Mouse (Mus musculus) bone marrow, adult 2 months (tissue): ENCODE results near the gene Ifitm3.

Source experiments
- CTCF ChIP-seq: fragments of 200-500 bp; IDR thresholded peaks from 2 replicates; pipeline ENCODE4 v1.5.1; 2011; ENCODE audit warnings: low read length, control low read depth; ENCODE audit not compliant: control insufficient read depth, insufficient read depth
- POLR2A ChIP-seq: fragments of 200-500 bp; IDR thresholded peaks from 2 replicates; pipeline ENCODE4 v1.6.1; 2011; ENCODE audit warnings: low read depth, mild to moderate bottlenecking, control low read depth, low read length, borderline replicate concordance; ENCODE audit not compliant: control insufficient read depth

DNA sequence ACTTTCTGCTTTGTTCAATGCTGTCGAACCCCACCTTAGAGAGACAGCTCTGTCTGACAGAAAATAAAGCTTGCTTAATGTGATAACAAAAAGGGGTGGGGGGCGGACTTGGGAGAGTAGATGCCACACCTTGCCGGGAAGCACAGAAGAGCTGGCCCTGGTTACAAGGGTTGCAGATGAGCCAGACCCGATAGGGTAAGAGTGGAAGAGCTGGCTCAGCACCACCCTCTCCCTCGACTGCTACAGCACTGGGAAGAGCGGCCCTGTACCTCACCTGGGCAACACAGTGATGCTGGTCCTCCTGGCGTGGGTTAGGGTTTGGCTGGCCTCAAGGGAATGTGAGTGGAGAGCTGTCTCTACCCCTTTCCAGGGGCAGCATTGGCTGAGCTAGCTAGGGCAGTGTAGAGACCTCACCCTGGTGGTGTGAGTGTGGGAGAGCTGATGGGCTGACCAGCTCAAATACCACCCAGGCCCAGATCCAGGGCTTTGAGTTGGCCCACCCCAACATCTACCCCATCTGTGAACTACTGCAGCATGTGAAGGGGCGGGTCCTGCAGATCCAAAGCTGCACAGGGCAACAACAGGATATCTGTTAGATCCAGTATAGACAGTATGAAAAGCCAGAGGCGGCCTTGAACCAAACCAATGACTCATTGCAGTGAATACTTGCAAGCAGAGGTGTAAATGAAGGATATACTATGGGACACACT lies 22.0 kb upstream of the Ifitm3 start:
- no peak for TF ChIP-seq CTCF
- TF ChIP-seq POLR2A, result no peak
